Mouse (Mus musculus) brain, embryonic 14.5 days (tissue): ENCODE results near the gene Olfr1184.

Experiments
- CTCF ChIP-seq: fragments of 200-500 bp; IDR thresholded peaks from 2 replicates; pipeline ENCODE4 v1.5.1; 2012; ENCODE audit warnings: inconsistent platforms, mild to moderate bottlenecking, moderate library complexity, borderline replicate concordance; ENCODE audit not compliant: insufficient read depth, insufficient read length; ENCODE audit errors: extremely low read depth
- POLR2A ChIP-seq: fragments of 200-500 bp; IDR thresholded peaks from 2 replicates; pipeline ENCODE4 v1.6.1; 2012; ENCODE audit warnings: mild to moderate bottlenecking, inconsistent platforms, borderline replicate concordance; ENCODE audit not compliant: poor library complexity, insufficient read depth, insufficient read length, severe bottlenecking; ENCODE audit errors: extremely low read depth

DNA sequence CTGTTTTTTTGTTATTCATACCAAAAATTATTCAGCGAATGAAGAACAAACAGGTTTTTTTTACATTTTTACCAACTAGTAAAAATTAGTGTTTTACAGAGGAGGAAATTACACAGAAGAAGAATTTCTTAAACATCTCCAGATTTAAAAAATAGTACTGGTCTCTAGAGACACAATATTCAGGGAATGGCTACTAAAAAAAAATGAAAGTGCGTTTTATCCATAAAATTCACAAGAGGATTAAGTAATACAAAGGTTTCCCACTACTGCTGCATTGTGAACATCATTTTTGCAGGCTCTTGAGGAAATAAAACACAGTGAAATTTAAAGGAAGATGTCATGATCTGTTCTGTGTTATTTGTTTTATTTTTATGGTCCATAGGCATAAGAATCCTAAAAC, at the start of gene Olfr1184:
- no peak for TF ChIP-seq POLR2A
- no peak for TF ChIP-seq CTCF
